Mouse (Mus musculus) midbrain, embryonic 15.5 days (tissue): ENCODE measurements around the gene Olfr275. TPM values are rescaled to one million over a fixed set of nuclear protein-coding genes. Genes with fewer than 3 reads are reported as not detected.

Experiments used
- polyA plus RNA-seq: library from polyadenylated mRNA; unstranded; fragments of >200 nt; fragmentation: Nextera tagmentation; extraction: Ambion mirVana; gene quantifications from 2 replicates; pipeline ENCODE4 v1.2.1, GENCODE M21; 2015

Gene Olfr275
- polyA plus RNA-seq, 1 experiment from 2014 or later, result not detected

Other genes starting within 250 kb of the Olfr275 start
- not detected in 2 replicates for gene Toporsl, start 218.3 kb upstream of the Olfr275 start, polyA plus RNA-seq
- not detected in 2 replicates for gene Olfr273, start 44.6 kb downstream of the Olfr275 start, polyA plus RNA-seq
- not detected in 2 replicates for gene Olfr272, start 104.6 kb downstream of the Olfr275 start, polyA plus RNA-seq
- not detected in 2 replicates for gene Olfr270, start 149.9 kb downstream of the Olfr275 start, polyA plus RNA-seq
- gene Nipsnap3a, start 174.7 kb downstream of the Olfr275 start, polyA plus RNA-seq, result not detected in 2 replicates
- gene Nipsnap3b, start 197.3 kb downstream of the Olfr275 start, polyA plus RNA-seq, result 160 and 169 TPM in 2 replicates